In genomic region chr3:137153234-137153633, GRCm38 (mm10) we compare ENCODE assay signal across 17 mouse cellular contexts.
DNase-seq lines count a peak whose midpoint lies in the region; ATAC-seq and TF ChIP-seq lines count a peak whose summit lies in the region.
"Had no signal": no experiment of that assay in that cellular context is flagged by ENCODE, and none has a peak within 500 bp of the region (broad histone marks: within the 10 kb centered on the region; RNA-seq: fewer than 3 reads in every experiment).

No protein-coding gene starts in this region.

- no peak overlapping the region for H3K4me2 ChIP-seq in forebrain, embryonic 14.5 days (ENCODE audit: low read length)
- H3K4me2 ChIP-seq: heart, embryonic 13.5 days; hindbrain, embryonic 15.5 days; limb, embryonic 13.5 days had no signal

- H3K4me1 ChIP-seq in lung, adult 2 months (ENCODE audit: control insufficient read depth, insufficient read depth, low read length): 0 out of 2 replicates have a peak, but pooled peaks cover 5% of the 10 kb centered on the region
- H3K4me1 ChIP-seq in forebrain, embryonic 14.5 days (ENCODE audit: control insufficient read depth, insufficient read depth, low read length): peaks cover 14% of the 10 kb centered on the region
- H3K4me1 ChIP-seq: limb, embryonic 13.5 days had no signal

- H3K27me3 ChIP-seq in forebrain, embryonic 14.5 days (replicated peaks; ENCODE audit: control insufficient read depth, insufficient read depth, low read length): no peaks in the 10 kb centered on the region
- H3K27me3 ChIP-seq: heart, embryonic 13.5 days; hindbrain, embryonic 15.5 days; limb, embryonic 13.5 days had no signal

- WGBS in lung, adult 2 months: 42% methylated on average over 6 of the region's 6 CpGs
- WGBS in forebrain, embryonic 14.5 days: 85% methylated on average over 6 of the region's 6 CpGs

- H3K9me3 ChIP-seq in forebrain, embryonic 14.5 days (replicated peaks; ENCODE audit: control insufficient read depth, low read length): no peaks in the 10 kb centered on the region
- H3K9me3 ChIP-seq: heart, embryonic 13.5 days; hindbrain, embryonic 15.5 days; limb, embryonic 13.5 days had no signal

- DNase-seq in adrenal gland, adult (ENCODE audit: inconsistent age in 2 of 2, low spot score in 1 of 2): peak; percentile 5 to 40
- no peak for DNase-seq in adrenal gland, adult 8-10 months
- peak; percentile 4 to 35 for DNase-seq in lung, adult 18-20 months
- no peak for DNase-seq in lung, adult 2 months
- DNase-seq in kidney, postnatal 14 days: peak; percentile 33
- DNase-seq in forebrain, embryonic 14.5 days (ENCODE audit: low spot score): no peak
- DNase-seq in left cerebral cortex, postnatal 10 days (ENCODE audit: extremely low spot score in 1 of 2, low spot score in 2 of 2): no peak
- DNase-seq: cerebellum, postnatal 14 days; gastrocnemius, postnatal 10 days; layer of hippocampus, postnatal 36 days; liver, postnatal 0 days had no signal

- no peak overlapping the region for H3K4me3 ChIP-seq in lung, adult 2 months (replicated peaks; ENCODE audit: extremely low read depth, low read depth, low read length)
- H3K4me3 ChIP-seq in forebrain, embryonic 14.5 days (ENCODE audit: low read depth, low read length): no peak overlapping the region
- H3K4me3 ChIP-seq: heart, embryonic 13.5 days; hindbrain, embryonic 15.5 days; limb, embryonic 13.5 days had no signal

- H3K27ac ChIP-seq in forebrain, embryonic 14.5 days (ENCODE audit: low read depth, low read length): no peak overlapping the region
- H3K27ac ChIP-seq: heart, embryonic 13.5 days; hindbrain, embryonic 15.5 days; limb, embryonic 13.5 days had no signal

- no peaks in the 10 kb centered on the region for H3K36me3 ChIP-seq in forebrain, embryonic 14.5 days (ENCODE audit: control insufficient read depth, insufficient read depth, low read length)
- H3K36me3 ChIP-seq: heart, embryonic 13.5 days; hindbrain, embryonic 15.5 days; limb, embryonic 13.5 days had no signal

- H3K9ac ChIP-seq in forebrain, embryonic 14.5 days (ENCODE audit: low read length): no peak overlapping the region
- H3K9ac ChIP-seq: heart, embryonic 13.5 days; hindbrain, embryonic 15.5 days; limb, embryonic 13.5 days; liver, postnatal 0 days had no signal

- peak; percentile 71 for ATAC-seq in megakaryocyte, adult 5-6 weeks (ENCODE audit: poor library complexity, severe bottlenecking)
- no peak for ATAC-seq in forebrain, embryonic 14.5 days
- ATAC-seq: activated CD4-positive, CD25-positive, alpha-beta regulatory T cell, adult 4 months; forebrain, embryonic 16.5 days; liver, postnatal 0 days had no signal

- intact Hi-C loops in left cerebral cortex, postnatal 10 days (cut with DNase I): no loop called here

- TF ChIP-seq CTCF in lung, adult 2 months (IDR thresholded peaks at IDR 0.05; ENCODE audit: insufficient read depth, low read length): no peak

- TF ChIP-seq POLR2A in lung, adult 2 months (IDR thresholded peaks at IDR 0.05; ENCODE audit: borderline replicate concordance, extremely low read depth, low read depth, low read length): no peak

Comparison
In these comparisons a context has a peak if more than half of its experiments do, and no peak if none do; other contexts are left out.
1. DNase-seq: peak in adrenal gland, adult (2 of 2), lung, adult 18-20 months (2 of 2) and kidney, postnatal 14 days (single experiment); none in adrenal gland, adult 8-10 months (single experiment), lung, adult 2 months (single experiment), forebrain, embryonic 14.5 days (single experiment) and left cerebral cortex, postnatal 10 days (0 of 2).